Mouse (Mus musculus): ENCODE measurements around the gene Bloc1s5.

GRCm38 (mm10) chr13:38634800-38635269 is at the start of gene Bloc1s5:
- no peak for TF ChIP-seq CTCF (conservative IDR thresholded peaks at IDR 0.05 in 1 of 2, IDR thresholded peaks at IDR 0.05 in 1 of 2; ENCODE audit: low read depth in 2 of 2, low read length in 2 of 2)
- TF ChIP-seq CHD2 (IDR thresholded peaks at IDR 0.05; ENCODE audit: low read length), result no peak

Measured in CH12.LX (cell line).